Mouse (Mus musculus): ENCODE results near the gene Birc6. TPM values are rescaled to one million over a fixed set of nuclear protein-coding genes. Genes with fewer than 3 reads are reported as not detected.
A peak's percentile ranks its signal among the peaks of the same experiment; 100 is the strongest.

Birc6 gene
- total RNA-seq, 2 experiments from 2014 or later, result 48.6 to 54.4 TPM

DNA sequence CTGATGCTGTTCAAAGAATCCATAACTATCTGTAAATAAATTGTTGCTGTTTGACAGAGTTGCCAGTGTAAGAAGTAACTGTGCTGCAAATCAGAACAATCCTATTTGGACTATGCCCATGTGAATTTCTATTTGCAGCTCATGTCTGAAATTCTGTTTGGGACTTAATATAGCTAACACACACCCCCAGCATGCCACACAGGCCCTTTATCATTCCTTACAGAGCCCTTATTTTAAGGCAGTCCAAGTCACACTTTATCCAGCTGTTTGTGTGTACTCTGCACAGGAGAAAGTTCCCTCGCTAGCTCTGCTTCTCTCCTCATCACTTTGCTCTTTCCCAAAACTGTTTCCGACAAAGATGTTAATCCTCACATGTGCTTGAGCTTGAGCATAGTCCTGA, 15.5 kb downstream of the Birc6 start:
- no peak for ATAC-seq (replicated peaks; ENCODE audit: low FRiP score, poor library complexity, severe bottlenecking)

DNA sequence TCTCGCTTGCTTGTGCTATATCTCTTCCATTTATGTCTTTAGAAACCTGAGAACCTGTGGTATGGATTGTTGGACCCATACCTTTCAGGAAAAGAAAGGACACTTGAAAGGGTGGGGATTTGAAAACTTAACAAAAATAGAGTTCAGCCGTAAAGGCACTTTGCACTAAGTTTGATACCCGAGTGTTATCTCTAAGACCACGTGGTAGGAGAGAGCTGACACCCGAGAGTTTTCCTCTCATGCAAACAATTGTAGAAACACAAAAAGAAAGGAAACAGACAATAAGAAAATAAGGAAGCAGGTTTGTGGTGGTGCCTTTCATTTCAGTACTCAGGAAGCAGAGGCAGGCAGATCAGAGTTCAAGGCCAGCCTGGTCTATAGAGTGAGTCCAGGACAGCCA, 26.0 kb downstream of the Birc6 start:
- no peak for ATAC-seq (replicated peaks; ENCODE audit: low FRiP score, poor library complexity, severe bottlenecking)

DNA sequence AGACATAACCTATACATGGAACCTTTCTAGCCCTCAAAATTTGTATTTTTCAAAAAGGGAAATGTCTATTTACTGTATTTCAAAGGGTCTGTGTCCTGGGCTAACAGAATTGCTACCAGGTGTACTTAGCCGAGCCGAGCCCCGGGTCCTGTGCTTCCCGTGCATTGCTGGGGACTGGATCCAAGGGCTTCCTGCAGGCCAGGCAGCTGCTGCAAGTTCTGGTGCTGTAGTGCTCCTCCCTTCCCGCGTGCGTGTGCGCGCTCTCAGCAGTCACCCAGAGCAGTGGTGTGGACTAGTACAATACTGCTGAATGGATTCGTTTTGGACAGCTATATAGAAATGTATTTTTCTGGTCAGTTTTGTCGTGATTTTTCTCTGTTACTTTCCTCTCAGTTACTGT, 31.8 kb downstream of the Birc6 start:
- no peak for ATAC-seq (replicated peaks; ENCODE audit: low FRiP score, poor library complexity, severe bottlenecking)

DNA sequence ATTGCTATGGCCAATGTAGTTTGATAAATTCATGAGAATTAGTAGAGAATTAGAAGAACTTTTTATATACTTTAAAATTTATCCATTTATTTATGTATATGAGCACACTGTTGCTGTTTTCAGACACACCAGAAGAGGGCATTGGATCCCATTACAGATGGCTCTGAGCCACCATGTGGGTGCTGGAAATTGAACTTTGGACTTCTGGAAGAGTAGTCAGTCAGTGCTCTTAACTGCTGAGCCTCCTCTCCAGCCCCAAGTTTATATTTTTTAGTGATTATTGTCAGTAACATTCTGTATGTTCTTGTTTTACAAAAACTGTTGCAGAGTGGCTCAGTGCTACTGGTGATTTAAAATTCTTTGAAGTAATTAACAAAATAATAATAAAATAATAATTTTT, 36.1 kb downstream of the Birc6 start:
- no peak for ATAC-seq (replicated peaks; ENCODE audit: low FRiP score, poor library complexity, severe bottlenecking)

DNA sequence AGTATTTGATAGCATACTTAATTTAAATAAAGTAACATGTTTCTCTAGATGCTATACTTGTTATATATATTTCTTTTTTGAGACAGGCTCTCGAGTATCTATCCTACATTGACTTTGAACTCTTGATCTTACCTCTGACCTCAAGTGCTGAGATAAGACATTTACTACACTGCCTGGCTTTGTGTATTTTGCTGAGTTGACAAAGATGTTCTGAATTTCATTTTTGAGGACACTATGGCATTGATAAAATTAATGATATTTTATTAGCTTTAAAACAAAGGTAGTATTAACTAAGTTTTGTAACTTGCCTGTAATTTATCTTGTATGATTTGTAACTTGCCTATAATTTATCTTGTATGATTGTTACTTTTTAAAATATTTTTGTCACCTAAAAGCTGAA, 41.1 kb downstream of the Birc6 start:
- ATAC-seq (replicated peaks; ENCODE audit: low FRiP score, poor library complexity, severe bottlenecking), result no peak

DNA sequence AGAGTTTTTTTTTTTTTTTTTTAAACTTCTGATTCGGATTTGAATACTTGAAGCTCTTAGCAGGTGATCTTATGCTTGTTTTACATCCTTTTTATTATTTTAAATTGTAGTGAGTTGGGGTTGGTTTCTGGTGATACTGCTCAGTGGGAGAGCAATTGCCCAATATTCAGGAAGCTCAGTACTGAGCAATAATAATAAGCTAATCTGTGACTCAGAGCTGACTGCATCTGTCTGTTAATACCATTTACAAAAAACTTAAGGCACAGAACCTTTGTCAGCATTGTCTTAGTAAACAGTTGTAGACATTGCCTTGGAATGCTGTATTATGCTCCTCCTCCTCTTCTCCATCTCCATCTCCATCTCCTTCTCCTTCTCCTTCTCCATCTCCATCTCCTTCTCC, 42.5 kb downstream of the Birc6 start:
- no peak for ATAC-seq (replicated peaks; ENCODE audit: low FRiP score, poor library complexity, severe bottlenecking)

DNA sequence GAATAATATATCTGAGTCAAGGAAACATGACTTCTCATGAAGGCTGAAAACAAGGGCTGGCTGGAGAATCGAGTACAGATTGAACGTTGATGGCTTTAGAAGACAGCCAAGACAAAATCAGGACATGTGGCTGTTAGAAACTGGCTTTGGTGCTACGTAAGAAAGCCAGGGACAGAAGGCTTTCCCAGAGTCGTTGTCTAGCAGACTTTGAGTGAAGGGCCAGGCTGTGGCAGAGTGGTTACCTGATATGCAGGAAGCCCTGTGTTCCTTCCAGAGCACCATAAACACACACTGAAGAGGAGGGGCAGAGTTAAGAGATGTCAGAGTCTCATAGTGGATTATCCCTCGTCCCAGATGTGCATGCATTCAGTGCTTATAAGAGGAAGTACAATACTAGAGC, 49.1 kb downstream of the Birc6 start:
- no peak for ATAC-seq (replicated peaks; ENCODE audit: low FRiP score, poor library complexity, severe bottlenecking)

DNA sequence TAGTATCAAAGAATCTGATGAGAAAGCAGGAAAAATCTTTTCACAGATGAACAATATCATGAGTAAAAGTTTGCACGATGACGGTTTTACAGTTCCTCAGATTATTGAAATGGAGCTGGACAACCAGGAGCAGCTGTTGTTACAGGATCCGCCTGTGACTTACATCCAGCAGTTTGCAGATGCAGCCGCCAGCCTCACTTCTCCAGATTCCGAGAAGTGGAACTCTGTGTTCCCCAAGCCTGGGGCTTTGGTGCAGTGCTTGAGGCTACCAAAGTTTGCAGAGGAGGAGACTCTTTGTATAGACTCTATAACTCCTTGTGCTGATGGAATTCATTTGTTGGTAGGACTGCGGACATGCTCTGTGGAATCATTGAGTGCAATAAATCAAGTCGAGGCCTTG, 51.5 kb downstream of the Birc6 start:
- ATAC-seq (replicated peaks; ENCODE audit: low FRiP score, poor library complexity, severe bottlenecking), result no peak

DNA sequence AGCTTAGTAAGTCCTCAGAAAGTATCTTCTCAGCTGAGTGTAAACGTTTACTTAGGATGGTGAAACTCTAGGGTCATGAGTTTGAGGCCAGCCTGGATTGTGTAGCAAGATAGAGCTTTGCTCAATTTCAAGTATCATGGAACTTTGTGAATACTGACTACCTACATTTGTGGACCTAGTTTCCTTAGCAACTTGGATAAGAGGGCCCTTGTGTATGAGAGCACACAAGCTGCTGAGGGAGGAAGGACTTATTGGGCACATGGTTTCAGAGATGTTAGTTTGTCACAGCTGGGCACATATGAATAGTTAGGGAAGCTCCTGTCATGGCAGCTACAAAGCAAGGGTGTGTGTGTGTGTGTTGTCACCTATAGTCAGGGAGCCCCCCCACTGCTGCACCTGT, 52.6 kb downstream of the Birc6 start:
- no peak for ATAC-seq (replicated peaks; ENCODE audit: low FRiP score, poor library complexity, severe bottlenecking)

DNA sequence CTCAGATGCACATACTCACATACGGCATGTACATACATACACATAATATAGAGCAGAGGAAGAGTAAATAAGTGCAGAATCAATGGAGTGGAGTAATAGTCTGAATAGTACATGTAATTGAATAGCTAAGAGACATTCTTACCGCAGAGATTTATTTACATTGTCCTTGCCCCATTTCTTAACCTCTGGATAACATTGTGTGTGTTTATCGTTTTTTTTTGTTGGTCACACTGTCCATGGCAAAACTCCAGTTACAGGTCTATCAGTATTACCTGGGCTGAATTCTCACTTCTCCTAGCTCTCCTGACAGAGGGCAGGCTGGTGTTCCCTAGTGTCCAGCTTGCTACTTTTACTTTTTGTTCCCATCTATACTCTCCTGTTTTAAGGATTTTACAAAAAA, 58.7 kb downstream of the Birc6 start:
- no peak for ATAC-seq (replicated peaks; ENCODE audit: low FRiP score, poor library complexity, severe bottlenecking)

DNA sequence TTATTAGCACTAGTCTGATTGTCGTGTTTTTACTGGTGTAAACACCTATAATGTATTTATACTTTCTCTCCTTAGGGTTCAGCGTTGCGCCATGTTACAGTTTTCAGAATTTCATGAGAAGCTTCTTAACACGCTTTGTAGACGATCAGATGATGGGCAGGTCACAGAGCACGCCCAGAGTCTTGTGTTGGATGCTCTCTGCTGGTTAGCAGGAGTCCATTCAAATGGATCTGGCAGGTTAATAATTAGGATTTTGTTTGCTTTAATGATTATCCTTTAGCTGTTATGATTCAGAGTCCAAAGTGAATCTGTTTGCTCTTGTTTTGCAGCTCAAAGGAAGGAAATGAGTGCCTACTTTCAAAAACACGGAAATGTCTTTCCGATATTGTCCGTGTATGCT, 70.8 kb downstream of the Birc6 start:
- no peak for ATAC-seq (replicated peaks; ENCODE audit: low FRiP score, poor library complexity, severe bottlenecking)

DNA sequence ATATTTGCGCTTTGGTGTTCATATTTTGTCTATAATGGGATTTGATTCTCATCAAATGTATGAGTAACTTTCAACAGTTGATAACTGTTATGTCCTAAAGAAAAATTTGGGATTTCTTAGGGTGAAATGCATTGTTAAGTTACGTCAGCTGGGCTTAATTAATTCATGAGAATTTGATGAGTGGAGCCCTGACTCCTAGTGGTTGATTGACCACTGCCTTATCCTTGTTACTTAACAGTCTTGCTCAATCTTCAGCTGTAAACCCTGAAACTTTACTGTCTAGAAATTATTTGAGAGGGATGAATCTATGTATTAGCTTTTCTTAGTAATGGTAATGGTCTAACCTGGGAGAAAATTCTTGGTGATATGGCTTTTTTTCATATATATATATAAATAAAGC, 71.3 kb downstream of the Birc6 start:
- no peak for ATAC-seq (replicated peaks; ENCODE audit: low FRiP score, poor library complexity, severe bottlenecking)

DNA sequence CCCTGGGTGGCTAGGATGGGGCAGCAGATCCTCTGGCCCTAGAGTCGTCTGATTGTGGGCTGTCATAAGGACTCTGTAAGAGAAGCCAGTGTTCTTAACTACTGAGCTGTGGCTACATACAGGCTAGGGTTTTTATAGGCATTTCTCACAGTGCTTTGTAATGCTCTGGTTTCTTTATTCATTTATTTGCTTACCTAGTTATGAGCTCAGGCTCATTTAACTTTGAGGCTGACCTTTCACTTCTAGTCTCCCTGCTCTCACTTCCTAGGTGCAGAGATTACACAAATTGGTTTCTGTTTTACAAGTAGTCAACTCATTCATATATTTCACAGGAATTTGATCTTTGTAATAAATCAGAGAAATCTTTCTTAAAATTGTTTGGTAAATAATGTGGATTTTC, 73.1 kb downstream of the Birc6 start:
- ATAC-seq (replicated peaks; ENCODE audit: low FRiP score, poor library complexity, severe bottlenecking), result no peak

DNA sequence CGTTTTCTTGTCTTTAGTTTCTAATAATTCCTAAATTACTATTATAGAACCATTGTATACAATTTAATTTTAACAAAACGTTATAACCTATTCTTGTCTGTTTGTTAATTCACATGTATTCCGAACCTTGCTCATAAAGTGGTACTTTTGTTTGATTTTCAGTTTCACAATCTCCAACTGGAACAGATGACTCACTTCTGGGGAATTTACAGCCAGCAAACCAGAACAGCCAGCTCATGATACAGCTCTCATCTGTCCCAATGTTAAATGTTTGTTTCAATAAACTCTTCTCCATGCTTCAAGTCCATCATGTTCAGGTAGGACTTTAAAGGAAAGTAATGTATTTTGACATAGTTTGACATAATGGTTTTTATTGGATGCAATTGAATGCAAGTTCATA, 102.7 kb downstream of the Birc6 start:
- ATAC-seq (replicated peaks; ENCODE audit: low FRiP score, poor library complexity, severe bottlenecking), result no peak

DNA sequence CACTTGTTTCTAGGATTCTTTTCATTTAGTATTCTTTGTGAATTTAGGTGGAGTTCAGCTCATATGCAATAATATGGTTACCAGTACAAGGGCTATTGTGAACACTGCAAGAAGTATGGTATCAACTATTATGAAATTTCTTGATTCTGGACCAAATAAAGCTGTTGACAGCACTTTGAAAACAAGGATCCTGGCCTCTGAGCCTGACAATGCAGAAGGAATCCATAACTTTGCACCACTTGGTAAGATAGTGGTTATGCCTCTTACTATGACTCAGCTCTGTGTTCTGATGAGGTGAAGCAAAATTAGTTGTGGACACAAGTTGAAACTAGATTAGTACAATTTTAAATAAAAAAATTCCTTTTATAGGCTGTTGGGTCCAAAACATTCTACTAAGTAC, 114.3 kb downstream of the Birc6 start:
- ATAC-seq (replicated peaks; ENCODE audit: low FRiP score, poor library complexity, severe bottlenecking), result no peak

DNA sequence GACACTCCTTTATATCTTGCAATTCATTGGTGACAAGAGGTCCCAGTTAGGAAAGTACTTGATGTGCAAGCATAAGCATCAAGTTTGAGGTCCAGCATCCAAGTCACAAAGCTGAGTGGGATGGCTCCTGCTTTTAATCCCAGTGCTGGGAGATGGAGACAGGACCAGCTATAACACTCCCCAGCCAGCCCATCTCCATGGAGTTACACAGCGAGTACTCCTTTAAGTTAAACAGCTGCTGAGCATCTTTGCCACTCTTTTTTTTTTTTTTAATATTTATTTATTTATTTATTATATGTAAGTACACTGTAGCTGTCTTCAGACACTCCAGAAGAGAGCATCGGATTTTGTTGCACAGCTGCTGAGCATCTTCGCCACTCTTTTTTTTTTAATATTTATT, 130.3 kb downstream of the Birc6 start:
- ATAC-seq (replicated peaks; ENCODE audit: low FRiP score, poor library complexity, severe bottlenecking), result no peak

DNA sequence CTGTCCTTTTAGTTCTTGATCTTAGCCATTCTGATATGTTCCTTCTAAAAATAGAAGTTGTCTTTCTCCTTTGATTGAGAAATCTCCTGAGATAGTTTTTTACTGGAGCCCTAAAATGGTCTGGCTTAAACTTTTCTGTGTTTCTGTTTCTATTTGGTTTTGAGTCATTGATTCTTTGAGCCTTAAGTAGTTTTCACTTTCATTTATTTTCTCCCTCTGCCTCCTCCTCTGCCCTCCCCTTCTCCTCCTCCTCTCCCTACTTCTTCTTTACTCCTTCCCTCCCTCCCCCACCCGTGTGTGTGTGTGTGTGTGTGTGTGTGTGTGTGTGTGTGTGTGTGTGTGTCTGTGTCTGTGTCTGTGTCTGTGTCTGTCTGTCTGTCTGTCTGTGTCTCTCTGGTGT, 139.9 kb downstream of the Birc6 start:
- no peak for ATAC-seq (replicated peaks; ENCODE audit: low FRiP score, poor library complexity, severe bottlenecking)

DNA sequence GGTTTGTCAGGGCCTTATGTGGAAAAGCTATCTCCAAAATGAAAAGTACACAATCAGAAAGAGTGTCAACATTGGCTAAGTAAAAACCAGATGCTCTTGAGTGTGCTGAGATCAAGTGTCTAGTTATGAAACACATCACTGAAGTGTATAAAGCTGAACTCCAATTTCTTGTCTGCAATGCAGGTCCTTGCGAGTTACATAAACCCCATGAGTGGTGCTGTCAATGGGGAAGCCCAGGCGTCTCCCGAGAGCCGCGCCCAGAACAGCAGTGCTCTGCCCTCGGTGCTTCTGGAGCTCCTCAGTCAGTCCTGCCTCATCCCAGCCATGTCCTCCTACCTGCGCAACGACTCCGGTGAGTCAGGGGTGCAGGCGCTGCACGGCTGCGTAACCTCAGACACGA, 141.9 kb downstream of the Birc6 start:
- ATAC-seq (replicated peaks; ENCODE audit: low FRiP score, poor library complexity, severe bottlenecking), result no peak

DNA sequence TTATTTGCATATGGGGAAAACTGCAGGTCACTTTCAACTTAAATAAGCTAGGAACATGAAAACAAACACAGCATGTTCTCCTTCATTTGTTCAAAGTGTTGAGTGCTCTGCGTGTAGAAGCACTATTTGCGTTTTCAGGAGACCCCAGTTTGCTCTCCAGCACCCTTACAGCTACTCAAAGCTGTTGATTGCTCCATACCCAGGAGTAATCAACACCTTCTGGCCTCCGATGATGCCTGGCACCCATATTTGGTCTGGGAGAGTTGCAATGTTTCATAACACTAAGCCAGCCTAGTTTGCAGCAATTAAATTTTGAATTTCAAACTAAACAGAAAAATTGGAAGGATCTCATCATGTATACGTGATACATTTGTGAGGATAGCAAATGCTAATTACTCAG, 144.4 kb downstream of the Birc6 start:
- ATAC-seq (replicated peaks; ENCODE audit: low FRiP score, poor library complexity, severe bottlenecking), result no peak

DNA sequence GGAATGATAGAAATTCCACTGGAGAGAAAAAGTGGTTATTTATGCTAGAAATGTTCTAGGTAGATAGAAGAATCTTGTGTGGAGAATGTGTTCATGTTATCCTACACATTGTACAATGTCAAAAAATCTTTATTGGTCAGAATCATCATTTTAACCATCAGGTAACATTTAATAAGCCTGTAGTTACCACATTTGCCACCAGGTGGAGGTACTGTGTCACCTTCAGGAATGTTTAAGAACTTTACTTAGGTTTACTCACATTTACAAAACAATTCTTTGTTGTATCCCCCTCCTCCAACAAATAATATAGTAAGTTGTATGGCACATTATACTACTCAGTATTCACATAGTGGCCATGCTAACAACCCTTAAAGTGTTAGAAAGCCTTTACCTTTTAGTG, 145.2 kb downstream of the Birc6 start:
- peak; percentile 75 for ATAC-seq (replicated peaks; ENCODE audit: low FRiP score, poor library complexity, severe bottlenecking)

DNA sequence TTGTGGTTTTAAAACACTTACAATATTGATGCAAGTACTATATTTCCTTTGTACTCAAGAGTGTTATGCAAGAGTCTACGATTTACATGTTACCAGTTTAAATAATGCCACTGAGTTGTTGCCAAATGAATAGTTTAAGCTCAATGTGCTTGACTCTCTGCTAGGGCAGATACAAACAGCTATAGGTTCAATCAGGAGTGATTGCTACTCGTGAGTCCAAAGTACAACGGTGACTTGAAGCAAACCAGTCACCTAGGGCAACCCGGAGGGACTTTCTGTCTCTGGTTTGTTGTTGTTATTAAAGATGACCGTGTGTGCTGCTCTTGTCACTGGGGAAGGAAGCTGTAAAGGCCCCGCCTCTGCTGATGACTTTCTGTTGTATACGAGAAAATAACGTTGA, 150.0 kb downstream of the Birc6 start:
- ATAC-seq (replicated peaks; ENCODE audit: low FRiP score, poor library complexity, severe bottlenecking), result no peak

DNA sequence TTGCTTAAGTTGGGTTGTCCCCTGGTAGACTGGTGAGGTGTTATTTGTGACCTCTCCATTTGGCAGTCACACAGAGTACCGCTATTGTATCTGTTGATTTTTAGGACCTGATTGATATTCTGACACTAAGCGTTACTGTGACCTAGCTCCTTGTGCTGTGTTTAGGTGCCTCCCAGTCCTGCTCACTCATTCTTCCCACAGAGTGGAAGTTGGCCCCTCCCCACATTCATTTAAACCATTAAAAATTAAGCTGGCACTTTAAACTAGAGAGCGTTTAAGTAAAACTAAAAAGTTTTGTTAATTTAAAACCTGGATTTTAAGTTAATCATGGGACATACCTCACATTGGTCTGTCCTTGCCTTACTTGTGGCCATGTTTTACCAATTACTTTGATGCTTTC, 156.8 kb downstream of the Birc6 start:
- no peak for ATAC-seq (replicated peaks; ENCODE audit: low FRiP score, poor library complexity, severe bottlenecking)

DNA sequence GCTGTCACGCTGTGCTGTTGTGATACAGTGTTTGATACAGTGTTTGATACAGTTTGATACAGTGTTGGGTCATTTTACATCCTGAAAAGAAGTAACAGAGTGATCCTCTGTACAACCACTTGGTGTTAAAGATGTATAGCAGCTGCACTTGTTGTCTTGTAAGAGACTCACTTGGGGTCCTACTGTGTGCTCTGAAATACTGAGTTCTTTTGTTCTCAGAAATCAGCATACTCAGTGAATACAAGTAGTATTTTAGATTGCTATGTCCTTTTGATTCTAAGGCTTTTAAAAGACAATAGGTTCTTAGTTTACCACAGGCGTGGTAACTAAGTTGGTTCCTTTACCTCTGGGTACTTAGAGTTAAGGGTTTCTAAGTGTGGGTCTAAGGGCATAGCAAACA, 160.5 kb downstream of the Birc6 start:
- no peak for ATAC-seq (replicated peaks; ENCODE audit: low FRiP score, poor library complexity, severe bottlenecking)

Data from erythroblast, adult 5-6 weeks (primary cell).